Mouse (Mus musculus): ENCODE results near the gene Defb29. TPM values are rescaled to one million over a fixed set of nuclear protein-coding genes. Genes with fewer than 3 reads are reported as not detected.

The Defb29 gene
- polyA plus RNA-seq, 2 experiments, result not detected

- DNase-seq (ENCODE audit: low read depth in 3 of 3, low spot score in 3 of 3), result no peak
- Histone ChIP-seq H3K36me3 (replicated peaks; ENCODE audit: control insufficient read depth, insufficient read depth, low read depth) (no peaks in the 10 kb centered on the region), H3K27me3 (ENCODE audit: control insufficient read depth, insufficient read depth, low read length) (no peaks in the 10 kb centered on the region), H3K4me2 (ENCODE audit: low read depth) (no peak overlapping the region), H3K4me1 (replicated peaks; ENCODE audit: control insufficient read depth in 2 of 2, insufficient read depth in 2 of 2, low read length in 1 of 2) (no peaks in the 10 kb centered on the region), H3K9me3 (ENCODE audit: control insufficient read depth, low read length) (no peaks in the 10 kb centered on the region; the same call in 1 of the 2 replicates), H3K9ac (replicated peaks) (no peak overlapping the region), H3K27ac (no peak overlapping the region), H3K4me3 (ENCODE audit: insufficient read depth in 1 of 2, low read depth in 2 of 2, low read length in 2 of 2) (no peak overlapping the region)
- 75% methylated on average over 4 of the region's 4 CpGs for WGBS (ENCODE audit: insufficient replicate concordance)
- no peak for ATAC-seq (ENCODE audit: insufficient read depth)
- TF ChIP-seq CTCF (IDR thresholded peaks at IDR 0.05; ENCODE audit: low read depth), result no peak
Observed at GRCm38 (mm10) chr2:152543478-152543877, 3.6 kb upstream of the Defb29 start.

DNA sequence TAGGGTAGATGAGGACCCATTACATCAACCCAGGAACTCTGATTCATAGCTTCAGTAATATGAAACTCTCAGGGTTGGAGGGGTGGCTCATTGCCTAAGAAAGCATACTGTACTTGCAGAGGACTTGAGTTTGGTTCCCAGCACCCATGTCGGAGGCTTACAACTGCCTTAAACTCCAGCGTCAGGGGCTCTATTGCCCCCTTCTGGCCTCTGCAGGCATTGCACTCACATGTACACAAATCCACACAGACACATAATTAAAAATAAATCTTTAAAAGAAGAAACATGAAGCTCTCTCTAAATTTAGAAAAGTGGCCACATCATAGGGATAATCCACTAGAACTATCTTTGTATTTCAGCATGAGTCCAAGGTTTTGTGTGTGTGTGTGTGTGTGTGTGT is 3.0 kb upstream of the Defb29 start:
- Histone ChIP-seq H3K4me2 (ENCODE audit: low read depth) (no peak overlapping the region), H3K27ac (no peak overlapping the region), H3K9me3 (ENCODE audit: control insufficient read depth, low read length) (no peaks in the 10 kb centered on the region; the same call in 1 of the 2 replicates), H3K27me3 (ENCODE audit: control insufficient read depth, insufficient read depth, low read length) (no peaks in the 10 kb centered on the region), H3K4me3 (ENCODE audit: insufficient read depth in 1 of 2, low read depth in 2 of 2, low read length in 2 of 2) (no peak overlapping the region), H3K36me3 (replicated peaks; ENCODE audit: control insufficient read depth, insufficient read depth, low read depth) (no peaks in the 10 kb centered on the region), H3K9ac (replicated peaks) (no peak overlapping the region), H3K4me1 (replicated peaks; ENCODE audit: control insufficient read depth in 2 of 2, insufficient read depth in 2 of 2, low read length in 1 of 2) (no peaks in the 10 kb centered on the region)
- ATAC-seq (ENCODE audit: insufficient read depth) (no peak), DNase-seq (ENCODE audit: low read depth in 3 of 3, low spot score in 3 of 3) (no peak)
- TF ChIP-seq CTCF (IDR thresholded peaks at IDR 0.05; ENCODE audit: low read depth) (peak; percentile 44), EP300 (IDR thresholded peaks at IDR 0.05; ENCODE audit: low read depth) (no peak)
- 56% methylated on average over 2 of the region's 2 CpGs for WGBS (ENCODE audit: insufficient replicate concordance)

DNA sequence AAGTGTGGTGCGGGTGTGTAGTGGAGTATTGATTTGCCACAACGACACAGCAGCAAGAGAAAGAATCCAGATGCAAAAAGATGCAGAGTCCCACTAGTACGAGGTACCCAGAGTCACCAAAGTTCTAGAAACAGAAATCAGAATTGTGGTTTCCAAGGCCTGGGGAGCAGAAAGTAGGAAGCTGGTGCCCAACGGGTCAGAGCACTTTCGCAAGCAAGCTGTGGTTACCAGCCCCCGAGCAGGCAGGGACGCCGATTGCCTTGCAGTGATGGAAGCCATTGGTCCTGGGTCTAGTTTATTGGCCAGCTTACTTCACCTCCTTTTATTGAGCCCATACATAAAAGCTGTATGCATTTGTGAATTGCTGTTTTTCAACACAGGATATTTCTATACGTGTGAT is 2.1 kb upstream of the Defb29 start:
- Histone ChIP-seq H3K27ac (no peak overlapping the region), H3K9me3 (ENCODE audit: control insufficient read depth, low read length) (no peaks in the 10 kb centered on the region; the same call in 1 of the 2 replicates), H3K4me3 (ENCODE audit: insufficient read depth in 1 of 2, low read depth in 2 of 2, low read length in 2 of 2) (no peak overlapping the region), H3K36me3 (replicated peaks; ENCODE audit: control insufficient read depth, insufficient read depth, low read depth) (no peaks in the 10 kb centered on the region), H3K4me2 (ENCODE audit: low read depth) (no peak overlapping the region), H3K9ac (replicated peaks) (no peak overlapping the region), H3K27me3 (ENCODE audit: control insufficient read depth, insufficient read depth, low read length) (no peaks in the 10 kb centered on the region), H3K4me1 (replicated peaks; ENCODE audit: control insufficient read depth in 2 of 2, insufficient read depth in 2 of 2, low read length in 1 of 2) (no peaks in the 10 kb centered on the region)
- ATAC-seq (ENCODE audit: insufficient read depth), result no peak
- no peak for TF ChIP-seq EP300 (IDR thresholded peaks at IDR 0.05; ENCODE audit: low read depth)
- no peak for TF ChIP-seq CTCF (IDR thresholded peaks at IDR 0.05; ENCODE audit: low read depth)
- 38% methylated on average over 9 of the region's 9 CpGs for WGBS (ENCODE audit: insufficient replicate concordance)
- DNase-seq (ENCODE audit: low read depth in 3 of 3, low spot score in 3 of 3), result no peak

DNA sequence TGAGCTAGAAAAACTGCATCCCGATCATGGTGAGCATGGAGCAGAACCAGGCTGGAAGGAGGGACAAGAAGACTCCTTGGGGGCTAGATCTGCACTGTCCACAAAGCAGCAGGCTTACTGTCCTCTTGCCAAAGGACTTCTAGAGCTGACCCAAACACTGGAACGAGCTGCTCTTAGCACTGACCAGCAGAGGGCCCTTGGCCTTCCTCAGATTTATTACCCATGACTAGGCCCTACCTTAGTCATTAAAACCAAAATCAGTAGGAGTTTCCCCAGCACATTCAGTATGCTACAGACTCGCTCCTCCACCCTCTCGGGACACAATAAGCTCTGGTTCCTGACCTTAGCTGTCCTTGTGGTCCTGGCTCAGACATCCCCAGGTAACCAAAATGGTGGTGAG is 21.9 kb downstream of the Defb29 start, which contains the start of gene Defb28:
Gene Defb28, plus strand, starts transcription at position 275 of the 400 bp plus-strand sequence.
- no peaks in the 10 kb centered on the region for H3K4me1 ChIP-seq (replicated peaks; ENCODE audit: control insufficient read depth in 2 of 2, insufficient read depth in 2 of 2, low read length in 1 of 2)
- H3K4me2 ChIP-seq (ENCODE audit: low read depth), result no peak within 1 kb of the TSS
- no peak within 1 kb of the TSS for H3K4me3 ChIP-seq (ENCODE audit: insufficient read depth in 1 of 2, low read depth in 2 of 2, low read length in 2 of 2)
- 52% methylated on average over 4 of the region's 4 CpGs for WGBS (ENCODE audit: insufficient replicate concordance)
- ATAC-seq (ENCODE audit: insufficient read depth) (no peak), DNase-seq (ENCODE audit: low read depth in 3 of 3, low spot score in 3 of 3) (no peak)
- TF ChIP-seq CTCF (IDR thresholded peaks at IDR 0.05; ENCODE audit: low read depth), result no peak
- no peak for TF ChIP-seq EP300 (IDR thresholded peaks at IDR 0.05; ENCODE audit: low read depth)
- no peak within 1 kb of the TSS for H3K9ac ChIP-seq (replicated peaks)
- H3K27ac ChIP-seq, result no peak within 1 kb of the TSS
- no peaks in the 10 kb centered on the region for H3K9me3 ChIP-seq (ENCODE audit: control insufficient read depth, low read length)
- H3K27me3 ChIP-seq (ENCODE audit: control insufficient read depth, insufficient read depth, low read length), result no peaks in the 10 kb centered on the region
- no peaks in the 10 kb centered on the region for H3K36me3 ChIP-seq (replicated peaks; ENCODE audit: control insufficient read depth, insufficient read depth, low read depth)

GRCm38 (mm10) chr2:152516084-152516483 is 23.8 kb downstream of the Defb29 start:
- DNase-seq (ENCODE audit: low read depth in 3 of 3, low spot score in 3 of 3), result no peak

More at GRCm38 (mm10) chr2:152516084-152516483, 23.8 kb downstream of the Defb29 start:
- no peaks in the 10 kb centered on the region for H3K9me3 ChIP-seq (ENCODE audit: control insufficient read depth, low read length)
- TF ChIP-seq EP300 (IDR thresholded peaks at IDR 0.05; ENCODE audit: low read depth) (no peak), CTCF (IDR thresholded peaks at IDR 0.05; ENCODE audit: low read depth) (no peak)
- H3K9ac ChIP-seq (replicated peaks), result no peak overlapping the region
- H3K4me3 ChIP-seq (ENCODE audit: insufficient read depth in 1 of 2, low read depth in 2 of 2, low read length in 2 of 2), result no peak overlapping the region
- H3K4me1 ChIP-seq (replicated peaks; ENCODE audit: control insufficient read depth in 2 of 2, insufficient read depth in 2 of 2, low read length in 1 of 2), result no peaks in the 10 kb centered on the region
- no peak overlapping the region for H3K27ac ChIP-seq
- no peaks in the 10 kb centered on the region for H3K36me3 ChIP-seq (replicated peaks; ENCODE audit: control insufficient read depth, insufficient read depth, low read depth)
- no peaks in the 10 kb centered on the region for H3K27me3 ChIP-seq (ENCODE audit: control insufficient read depth, insufficient read depth, low read length)
- 53% methylated on average over 4 of the region's 4 CpGs for WGBS (ENCODE audit: insufficient replicate concordance)
- ATAC-seq (ENCODE audit: insufficient read depth), result no peak
- no peak overlapping the region for H3K4me2 ChIP-seq (ENCODE audit: low read depth)
